Mouse (Mus musculus) lung, postnatal 36 days (tissue): Measurements from ENCODE around the gene Ly6g6e.

Experiments used
- DNase-seq: peaks from one replicate; pipeline ENCODE4 v3.0.0; 2022; ENCODE audit warnings: mixed read lengths

Gene Ly6g6e

DNA sequence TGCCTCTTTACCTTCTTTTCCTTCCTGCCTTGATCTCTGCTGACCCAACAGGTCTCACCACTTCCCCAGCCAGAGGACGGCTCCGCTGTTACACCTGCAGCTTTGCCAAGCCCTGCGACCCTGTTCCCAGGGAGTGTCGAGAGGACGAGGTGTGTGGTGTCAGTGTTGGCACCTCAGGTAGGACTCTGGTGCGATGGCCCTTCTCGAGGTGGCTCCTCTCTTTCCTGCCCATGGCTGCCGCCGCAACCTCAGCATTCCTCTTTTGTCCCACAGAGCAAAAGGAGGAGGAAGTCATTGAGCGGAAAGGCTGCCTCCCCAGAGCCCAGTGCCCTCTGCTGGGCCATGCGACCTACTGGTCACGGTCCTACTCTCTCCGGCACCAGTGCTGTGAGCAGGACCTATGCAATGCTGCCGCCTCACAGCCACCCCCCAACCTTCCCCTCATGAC lies 1.1 kb downstream of the Ly6g6e start, which contains the start of gene Ly6g6d:
Gene Ly6g6d (minus strand): TSS at position 280 of the 448 bp plus-strand sequence.
- DNase-seq = peak; percentile 80

DNA sequence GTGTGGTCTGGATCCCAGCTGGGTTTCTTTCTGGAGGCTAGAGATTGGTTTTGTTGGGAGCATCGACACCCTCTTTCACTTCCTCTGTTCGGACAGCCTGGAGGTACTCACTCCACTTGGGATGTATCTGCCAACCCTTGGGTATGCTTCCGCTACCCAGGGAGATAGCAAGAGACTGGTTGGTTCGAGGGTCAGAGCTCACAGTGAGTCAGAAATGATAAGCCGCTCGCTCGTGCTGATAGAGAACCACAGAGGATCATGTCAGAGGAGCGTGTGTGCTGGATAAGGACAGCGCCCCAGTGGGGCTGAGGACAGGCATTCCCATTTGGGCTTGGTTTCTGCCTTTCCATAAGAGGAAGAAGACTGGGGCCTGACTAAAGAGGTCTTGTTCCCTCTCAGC lies 3.1 kb downstream of the Ly6g6e start:
- no peak for DNase-seq

DNA sequence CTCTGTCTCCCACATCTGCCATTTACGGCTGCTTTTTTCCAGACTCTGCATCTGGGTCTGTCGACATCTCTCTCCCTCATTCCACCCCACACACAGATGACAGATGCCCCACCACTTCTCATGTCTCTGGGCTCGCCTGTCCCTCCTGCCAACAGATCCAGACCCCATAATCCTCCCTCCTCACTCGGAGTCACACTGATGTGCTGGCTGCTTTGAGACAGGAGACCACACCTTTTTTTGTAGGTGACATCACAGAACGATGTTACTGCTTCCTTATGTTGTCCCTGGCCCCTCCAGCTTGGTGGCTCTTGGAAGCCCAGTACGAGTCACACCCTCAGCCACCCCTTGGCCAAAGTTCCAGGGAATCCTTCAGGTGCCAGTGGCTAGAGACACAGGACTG lies 3.5 kb downstream of the Ly6g6e start:
- DNase-seq = no peak

DNA sequence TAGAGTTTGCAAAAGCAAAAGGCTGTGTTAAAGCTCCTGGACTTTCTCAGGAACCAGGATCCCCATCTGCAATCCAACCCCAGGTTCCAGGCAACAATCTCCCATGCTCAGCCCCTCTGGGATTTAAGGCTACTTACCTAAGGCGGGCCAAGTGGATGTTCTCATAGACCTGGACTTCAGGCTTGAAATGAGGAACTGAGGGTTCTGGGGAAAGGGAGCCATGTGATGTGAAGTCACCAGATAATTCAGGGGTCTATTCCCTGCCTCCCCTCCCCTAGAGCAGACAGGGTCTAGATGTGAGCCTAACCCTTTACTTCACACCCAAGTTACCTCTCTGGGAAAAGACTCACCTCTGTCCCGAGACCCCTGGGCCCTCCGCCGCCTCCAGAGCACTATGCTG lies 4.0 kb downstream of the Ly6g6e start:
- no peak for DNase-seq

DNA sequence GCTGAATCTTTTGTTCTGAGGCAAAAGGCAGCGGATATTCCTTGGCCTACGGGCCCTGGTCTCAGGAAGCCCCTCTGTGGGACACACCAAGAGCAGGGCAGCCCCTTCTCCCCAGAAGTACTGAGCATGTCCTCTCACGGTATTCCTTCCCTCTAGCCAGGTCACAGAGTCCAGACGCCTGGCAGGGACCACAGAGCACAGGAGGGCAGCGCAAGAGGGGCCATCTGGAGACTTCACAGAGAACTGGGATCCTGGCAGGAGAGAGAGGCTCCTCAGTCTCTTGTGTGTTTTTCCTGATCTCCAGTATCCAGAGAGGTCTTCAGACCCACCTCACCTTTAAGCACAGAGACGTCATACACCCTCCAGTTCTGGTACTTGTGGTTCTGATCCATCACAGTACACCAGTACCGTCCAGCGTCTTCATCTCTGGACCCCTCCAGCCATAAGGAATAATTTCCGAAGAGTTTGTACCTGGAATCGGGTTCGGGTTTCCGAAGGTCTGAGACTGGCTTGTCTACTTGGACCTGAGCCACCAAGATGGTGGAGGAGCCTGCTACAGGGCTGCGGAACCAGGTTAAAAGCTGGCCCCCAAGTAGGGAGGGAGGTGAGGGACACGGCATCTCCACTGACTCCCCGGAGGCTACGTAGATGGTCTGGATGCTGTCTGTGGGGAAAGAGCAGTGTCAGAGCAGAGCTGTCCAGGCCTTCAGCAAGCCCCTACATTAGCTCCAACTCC lies 6.3 kb downstream of the Ly6g6e start:
- DNase-seq = no peak

DNA sequence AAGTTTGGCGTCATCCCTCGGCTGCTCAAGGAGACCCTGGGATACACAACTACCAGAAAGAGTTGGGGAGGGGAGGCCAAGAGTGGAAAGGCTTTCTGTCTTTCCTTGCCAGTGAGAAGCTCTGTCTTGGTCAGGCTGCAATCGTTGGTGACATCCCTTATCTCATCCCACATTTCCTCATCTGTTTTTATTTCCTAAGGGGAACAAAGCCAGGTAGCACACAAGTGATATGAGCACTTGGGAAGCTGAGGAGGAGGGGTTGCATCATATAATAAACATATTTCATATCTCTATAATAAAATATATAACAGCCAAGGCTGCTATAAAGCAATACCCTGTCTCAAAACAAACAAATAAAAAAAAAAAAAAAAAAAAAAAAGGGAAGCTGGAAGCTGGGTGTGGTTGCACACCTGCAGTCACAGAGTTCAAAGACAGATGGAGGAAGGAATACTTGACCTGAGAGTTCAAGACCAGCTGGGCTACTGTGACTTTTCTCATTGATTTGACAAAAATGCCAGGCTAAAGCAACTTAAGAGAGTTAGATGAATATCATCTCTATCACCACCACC lies 7.3 kb downstream of the Ly6g6e start:
- no peak for DNase-seq

DNA sequence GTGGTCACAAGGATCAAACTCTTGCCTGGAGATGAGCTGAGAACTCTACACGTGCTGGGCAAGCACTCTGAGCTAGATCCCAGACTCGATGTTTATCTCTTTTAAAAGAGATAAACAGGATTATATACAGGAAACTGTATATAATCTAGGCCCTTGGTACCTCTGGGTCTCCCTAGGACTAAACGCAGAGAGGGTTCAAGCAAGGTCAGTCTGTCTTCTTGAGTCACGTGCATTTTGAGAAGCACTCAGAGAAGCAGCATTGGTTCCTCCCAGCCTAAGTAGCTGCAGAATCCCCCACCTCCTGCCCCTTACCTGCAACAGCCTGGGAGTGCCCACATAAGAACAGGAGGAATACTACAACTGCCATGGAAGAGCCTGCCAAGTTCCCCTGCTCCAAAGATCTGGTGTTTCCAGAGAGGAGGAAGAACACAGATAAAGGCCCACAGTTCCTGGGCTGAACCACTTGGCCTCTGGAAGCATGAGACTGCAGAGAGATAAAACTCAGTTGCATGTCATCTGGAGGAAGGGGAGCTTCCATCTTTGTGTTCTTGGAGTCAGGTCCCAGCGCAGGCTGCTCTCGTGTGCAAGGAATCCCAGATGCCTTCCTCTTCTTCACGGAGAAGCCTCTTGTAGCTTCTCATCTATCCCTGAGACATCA lies 8.6 kb downstream of the Ly6g6e start, which contains the start of gene Ly6g6f:
Gene Ly6g6f (minus strand): TSS at position 403 of the 658 bp plus-strand sequence.
- DNase-seq = no peak

DNA sequence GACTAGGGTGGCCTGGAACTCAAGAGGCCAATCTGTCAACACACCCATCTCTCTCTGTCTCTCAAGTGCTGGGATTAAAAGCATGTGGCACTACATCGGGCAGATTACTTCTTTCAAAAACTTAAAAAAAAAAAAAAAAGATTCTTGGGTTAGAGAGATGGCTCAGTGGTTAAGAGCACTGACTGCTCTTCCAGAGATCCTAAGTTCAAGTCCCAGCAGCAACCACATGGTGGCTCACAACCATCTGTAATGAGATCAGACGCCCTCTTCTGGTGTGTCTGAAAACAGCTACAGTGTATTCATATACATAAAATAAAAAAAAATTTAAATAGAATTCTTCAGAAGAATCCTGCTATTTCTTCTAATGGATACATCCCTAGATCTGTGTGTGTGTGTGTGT lies 11.4 kb downstream of the Ly6g6e start:
- no peak for DNase-seq

DNA sequence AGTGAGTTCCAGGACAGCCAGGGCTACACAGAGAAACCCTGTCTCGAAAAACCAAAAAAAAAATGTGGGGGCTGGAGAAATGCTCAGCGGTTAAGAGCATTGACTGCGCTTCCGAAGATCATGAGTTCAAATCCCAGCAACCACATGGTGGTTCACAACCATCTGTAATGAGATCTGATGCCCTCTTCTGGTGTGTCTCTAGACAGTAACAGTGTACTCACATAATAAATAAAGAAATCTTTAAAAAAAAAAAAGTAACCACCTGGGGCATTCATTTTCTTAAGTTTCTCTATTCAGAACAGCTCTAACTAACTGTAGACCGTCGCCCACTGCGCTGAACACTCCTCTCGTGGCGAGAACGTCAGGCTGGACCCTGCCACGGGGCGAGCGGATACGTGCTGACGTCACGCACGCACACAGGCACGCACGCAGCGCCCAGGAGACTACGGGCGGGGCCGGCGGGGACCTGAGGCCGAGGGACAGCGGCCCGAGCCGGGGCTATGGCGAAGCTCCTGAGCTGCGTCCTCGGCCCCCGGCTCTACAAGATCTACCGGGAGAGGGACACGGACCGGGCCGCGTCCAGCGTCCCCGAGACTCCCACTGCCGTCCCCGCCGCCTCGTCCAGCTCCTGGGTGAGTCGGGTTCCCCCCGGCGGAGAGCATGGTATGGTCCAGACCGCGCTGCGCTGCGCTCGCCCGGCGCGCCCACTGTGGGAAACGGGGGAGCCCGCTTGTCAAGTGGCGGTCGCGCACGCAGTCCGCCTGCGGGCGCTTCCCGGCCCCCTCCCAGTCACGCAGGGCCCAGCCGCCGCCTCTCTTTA lies 12.3 kb downstream of the Ly6g6e start, which contains the start of gene Abhd16a:
Gene Abhd16a (plus strand): TSS at position 439 of the 820 bp plus-strand sequence.
- peak; percentile 97 for DNase-seq

DNA sequence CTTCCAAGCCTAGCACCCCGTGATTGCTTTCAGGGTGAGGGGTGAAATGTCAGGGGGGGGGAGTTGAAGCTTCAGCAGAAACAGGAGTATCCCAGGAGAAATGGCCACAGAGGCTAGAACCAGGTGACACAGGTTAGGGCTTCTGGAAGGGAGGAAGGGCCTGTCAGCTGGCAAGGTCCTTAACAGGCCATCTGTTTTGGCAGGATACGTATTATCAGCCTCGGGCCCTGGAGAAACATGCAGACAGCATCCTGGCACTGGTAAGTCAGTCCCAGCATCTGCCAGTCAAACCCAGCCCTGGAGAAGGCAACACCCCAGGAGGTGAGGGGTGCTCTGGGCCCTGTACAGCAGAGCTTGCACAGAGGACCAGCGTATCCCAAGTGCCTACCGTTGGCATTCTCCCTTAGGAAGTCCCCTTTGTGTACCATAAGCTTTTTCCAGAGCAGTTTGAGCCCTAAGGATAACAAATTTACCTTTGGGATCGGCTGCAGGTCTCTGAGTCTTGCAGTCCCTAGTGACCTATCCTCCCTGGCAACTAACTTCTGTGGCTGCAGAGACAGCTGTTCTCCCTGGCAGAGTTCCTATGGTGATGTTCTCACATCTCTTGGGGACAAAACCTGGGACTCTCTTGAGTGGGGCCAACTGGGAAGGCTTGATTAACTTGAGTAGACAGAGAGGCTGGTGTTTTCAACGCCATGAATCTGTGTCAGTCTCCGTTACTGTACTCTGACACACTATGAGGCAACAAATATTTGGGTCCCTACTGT lies 13.6 kb downstream of the Ly6g6e start:
- peak; percentile 33 for DNase-seq

DNA sequence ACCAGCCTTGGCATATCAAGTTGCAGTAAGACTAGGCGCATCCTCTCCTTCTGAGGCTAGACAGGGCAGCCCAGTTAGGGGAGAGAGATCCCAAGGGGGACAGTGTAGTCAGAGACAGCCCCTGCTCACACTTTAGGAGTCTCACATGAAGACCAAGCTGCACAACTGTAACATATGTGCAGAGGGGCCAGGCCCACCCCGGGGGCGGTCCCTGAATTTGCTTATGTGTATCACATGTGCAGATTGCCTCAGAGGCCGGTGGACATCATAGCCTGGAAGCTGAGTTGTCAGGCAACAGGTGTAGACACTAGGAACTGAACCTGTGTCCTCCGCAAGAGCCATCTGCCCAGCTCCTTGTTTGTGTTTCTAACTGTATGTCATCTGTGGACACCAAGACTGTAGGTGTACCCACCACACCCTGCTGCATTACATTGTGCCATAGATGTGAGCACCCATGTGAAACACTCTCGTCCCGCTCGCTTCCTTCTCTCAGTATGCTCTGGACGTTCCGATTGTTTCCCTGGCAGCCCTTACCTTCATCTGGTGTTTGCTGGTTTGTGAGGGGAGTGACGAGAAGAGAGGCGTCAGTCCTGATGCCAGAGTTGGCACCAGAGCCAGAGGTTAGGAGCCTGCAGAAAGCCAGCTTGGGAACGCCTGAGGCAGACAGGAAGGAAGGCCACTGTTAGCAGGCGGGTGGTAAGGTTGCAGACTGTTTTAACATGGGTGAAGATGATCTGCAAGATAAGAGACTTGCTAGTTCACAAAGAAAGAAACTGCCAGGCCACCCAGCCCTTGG lies 15.9 kb downstream of the Ly6g6e start:
- peak; percentile 57 for DNase-seq

DNA sequence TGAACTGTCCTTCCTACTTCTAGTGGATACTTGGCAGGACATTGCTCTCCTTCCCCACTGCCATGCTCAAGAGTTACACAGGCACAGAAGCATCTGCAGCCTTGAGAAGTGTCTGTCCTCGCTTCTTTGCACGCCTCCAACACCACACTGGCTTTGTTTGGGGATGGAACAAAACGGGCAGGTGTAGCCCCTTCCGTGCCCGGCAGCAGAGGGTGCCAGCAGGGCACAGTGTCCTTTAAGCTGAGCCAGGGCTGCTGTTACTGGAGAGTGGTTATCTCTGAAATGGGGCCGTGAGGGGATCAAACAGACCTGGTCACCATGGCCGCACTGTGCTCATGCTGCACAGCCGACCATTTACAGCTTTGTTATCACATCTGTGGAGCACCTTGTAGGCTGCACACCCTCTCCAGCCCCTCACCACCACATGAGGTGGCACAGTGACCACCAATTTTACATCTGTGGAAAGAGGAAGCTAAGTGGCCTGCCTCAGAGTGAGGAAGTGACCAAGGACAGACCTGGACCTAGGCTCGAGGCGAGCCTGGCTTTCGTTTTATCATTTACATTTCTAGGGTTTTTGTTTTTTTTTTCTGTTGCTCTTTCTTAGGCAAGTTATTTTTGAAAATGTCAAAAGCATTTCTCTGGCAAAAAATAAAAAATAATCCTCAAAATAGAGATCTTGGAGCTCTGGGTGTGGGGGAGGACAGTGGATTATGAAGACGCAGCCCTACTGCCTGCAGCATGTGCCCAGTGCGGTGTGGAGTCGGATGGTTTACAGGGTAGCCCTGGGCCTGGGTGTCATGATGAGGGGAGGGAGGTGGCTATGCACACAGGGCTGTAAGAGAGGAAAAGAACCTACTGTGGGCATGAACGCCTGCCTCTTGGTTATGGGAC lies 18.0 kb downstream of the Ly6g6e start:
- no peak for DNase-seq

DNA sequence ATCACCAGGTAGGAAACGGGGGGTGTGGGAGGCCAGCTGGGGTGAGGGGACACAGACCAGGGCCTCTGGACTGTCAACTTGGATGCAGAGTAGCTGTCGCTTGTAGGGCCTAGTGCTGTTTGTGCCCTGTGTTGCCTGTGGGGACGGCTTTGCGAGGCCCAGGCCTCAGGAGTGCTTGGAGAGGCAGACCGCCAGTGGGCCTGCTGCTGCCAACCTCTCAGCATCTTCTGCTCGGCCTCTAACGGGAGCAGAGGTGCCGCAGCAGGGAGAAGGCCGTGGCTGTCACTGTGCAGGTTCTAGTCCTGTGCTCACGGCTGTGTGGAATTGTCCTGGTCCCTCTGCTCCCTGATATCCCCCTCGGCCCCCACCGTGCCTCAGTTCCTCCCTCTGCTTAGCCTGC lies 19.9 kb downstream of the Ly6g6e start:
- no peak for DNase-seq

DNA sequence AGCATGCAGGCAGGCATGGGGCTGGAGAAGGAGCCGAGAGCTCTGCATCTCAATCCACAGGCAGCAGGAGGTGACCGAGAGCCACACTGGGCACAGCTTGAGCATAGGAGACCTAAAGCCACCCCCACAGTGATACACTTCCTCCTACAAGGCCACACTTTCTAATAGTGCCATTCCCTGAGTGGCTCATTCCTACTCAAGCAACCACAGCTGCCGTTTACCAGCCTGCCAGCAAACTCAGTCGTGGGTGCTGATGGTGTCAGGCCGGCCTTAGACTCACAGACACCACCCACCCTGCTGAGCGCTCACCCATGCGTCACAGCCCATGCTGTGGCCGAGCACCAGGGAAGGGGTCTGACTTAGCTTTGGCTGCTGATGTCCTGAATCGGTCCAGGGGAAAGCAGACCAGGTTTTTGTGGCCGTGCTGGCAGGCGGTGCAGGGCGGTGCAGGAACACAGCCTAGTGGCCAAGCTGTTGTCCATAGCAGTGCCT lies 20.5 kb downstream of the Ly6g6e start:
- DNase-seq = peak; percentile 48

DNA sequence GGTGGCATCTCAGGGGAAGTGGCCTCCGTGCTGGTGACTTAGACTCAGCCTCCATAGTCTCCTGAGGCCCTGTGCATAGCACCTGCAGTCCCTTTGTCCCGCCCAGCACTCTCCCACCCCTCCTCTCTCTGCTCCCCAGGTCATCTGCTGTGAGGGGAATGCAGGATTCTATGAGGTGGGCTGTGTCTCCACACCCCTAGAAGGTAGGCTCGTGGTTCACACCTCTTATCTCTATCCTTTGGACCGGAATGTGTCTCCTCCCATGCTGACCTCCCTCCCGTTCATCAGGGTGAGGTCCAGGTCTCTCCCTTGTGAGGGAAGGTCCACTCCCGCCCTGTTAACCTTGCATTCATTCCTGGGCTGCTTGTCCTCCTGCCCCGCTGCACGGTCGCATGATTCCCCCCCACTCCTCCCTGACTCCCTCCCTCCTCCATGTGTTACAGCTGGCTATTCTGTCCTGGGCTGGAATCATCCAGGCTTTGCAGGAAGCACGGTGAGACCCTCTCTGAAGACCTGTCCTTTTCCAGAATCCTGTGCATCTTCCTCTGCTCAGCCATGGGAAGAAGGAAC lies 23.6 kb downstream of the Ly6g6e start:
- no peak for DNase-seq

DNA sequence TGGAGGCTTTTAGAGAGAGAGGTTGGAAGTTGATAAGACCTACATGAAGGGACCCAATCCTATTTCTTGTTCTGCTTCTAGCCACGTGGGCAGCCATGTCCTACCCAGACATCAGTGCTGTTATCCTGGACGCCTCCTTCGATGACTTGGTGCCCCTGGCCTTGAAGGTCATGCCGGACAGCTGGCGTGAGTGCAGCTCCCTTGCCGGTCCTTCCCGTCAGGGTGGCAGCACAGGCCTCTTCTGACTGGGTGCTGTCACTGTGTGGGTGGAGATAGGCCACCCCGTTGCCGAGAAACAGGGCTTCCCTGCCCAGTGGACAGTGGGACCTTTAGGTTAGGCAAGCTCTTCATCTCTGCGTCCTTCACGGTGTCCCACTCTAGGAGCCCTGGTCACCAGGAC lies 24.5 kb downstream of the Ly6g6e start:
- DNase-seq = no peak

DNA sequence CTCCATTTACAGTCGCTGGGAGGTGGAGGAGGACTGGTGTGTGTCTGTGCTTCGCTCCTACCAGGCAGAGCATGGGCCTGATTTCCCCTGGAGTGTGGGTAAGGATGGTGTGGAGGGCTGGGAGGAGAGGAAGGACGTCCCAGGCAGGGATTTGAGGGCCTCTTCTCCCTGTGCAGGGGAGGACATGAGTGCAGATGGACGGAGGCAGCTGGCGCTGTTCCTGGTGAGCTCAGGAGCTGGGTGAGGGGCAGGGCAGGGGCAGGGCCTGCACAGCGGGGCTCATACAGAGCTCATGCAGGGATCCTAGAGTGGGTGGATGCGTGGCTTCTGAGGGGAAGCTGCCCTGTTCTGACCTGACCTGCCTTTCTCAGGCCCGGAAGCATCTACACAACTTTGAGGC lies 25.6 kb downstream of the Ly6g6e start:
- no peak for DNase-seq

DNA sequence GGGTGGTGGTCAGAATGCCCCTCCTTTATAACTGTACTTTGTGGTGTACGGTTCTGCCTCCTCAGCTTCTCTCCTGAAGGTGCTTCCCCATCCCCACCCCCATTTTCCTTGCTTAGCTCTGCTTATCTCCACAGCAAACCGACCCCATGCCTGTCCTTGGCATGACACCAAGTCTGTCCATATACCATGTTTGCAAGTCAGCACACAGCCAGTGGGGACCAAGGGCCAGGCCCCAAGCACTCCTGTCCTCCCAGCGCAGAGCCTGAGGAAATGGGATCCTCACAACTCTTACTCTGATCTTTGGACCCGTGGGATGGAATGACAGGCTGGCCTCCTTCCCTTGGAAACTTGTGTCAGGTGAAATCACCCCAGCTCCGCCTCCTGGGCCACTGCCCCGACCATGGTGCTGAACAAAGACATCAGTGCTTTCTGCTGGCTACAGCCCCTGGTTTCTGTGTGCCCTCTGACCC lies 26.6 kb downstream of the Ly6g6e start:
- no peak for DNase-seq

DNA sequence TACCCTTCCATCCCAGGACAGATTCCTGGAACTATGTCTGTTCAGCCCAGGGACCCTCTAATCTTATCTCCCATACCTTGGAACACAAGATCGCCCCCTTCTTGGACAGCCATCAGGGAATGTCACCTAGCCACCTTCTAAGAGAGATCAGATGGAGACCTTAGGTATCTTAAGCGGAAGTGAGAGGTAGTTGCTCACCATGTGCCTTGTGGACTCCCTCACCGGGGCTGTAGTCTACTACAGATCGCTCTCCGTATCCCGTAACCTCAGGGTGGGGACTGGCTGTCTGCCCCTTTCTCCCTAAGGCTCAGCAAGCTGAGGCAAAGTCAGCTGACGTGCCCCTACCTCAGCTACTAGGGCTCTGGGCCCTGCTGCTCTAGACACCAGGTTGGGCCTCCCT lies 27.4 kb downstream of the Ly6g6e start:
- no peak for DNase-seq

DNA sequence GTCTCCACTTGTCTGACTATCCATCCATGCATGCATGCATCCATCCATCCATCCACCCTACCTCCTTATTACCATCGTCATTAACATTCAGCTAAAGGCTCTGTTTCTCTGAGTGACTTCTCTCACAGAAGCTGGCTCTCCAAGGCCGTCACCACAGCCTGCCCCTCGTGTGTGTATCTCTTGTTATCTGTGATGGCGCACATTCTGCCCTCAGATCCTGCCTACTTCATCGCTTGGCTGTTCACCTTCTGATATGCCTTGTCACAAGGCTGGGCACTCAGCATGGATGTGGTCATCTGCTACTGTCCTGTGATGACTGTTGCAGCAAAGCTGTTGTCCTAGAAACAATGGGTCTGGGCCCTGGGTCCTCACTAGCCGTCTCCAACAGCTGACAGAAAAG lies 28.1 kb downstream of the Ly6g6e start:
- no peak for DNase-seq
